Mouse (Mus musculus) activated CD4-positive, CD25-positive, alpha-beta regulatory T cell, adult 4 months (primary cell): ENCODE data around the gene Zfp961. TPM values are rescaled to one million over a fixed set of nuclear protein-coding genes. Genes with fewer than 3 reads are reported as not detected.
"Not testable (repeated sequence)": the region's sequence is repeated elsewhere in the genome, so short reads cannot be mapped to it uniquely, and the experiment has no call there.

Experiments used
- ATAC-seq: one replicate; pipeline ENCODE4 v1.8.0; 2017
- polyA plus RNA-seq, 2 experiments: library from polyadenylated mRNA; unstranded; fragments of 100-300 nt; shearing (Covaris generic); gene quantifications; one replicate each; pipeline ENCODE4 v1.2.1; 2017

The Zfp961 gene
- polyA plus RNA-seq, 2 experiments from 2014 or later = 21.1 to 24.2 TPM

- no peak for ATAC-seq
Observed at GRCm38 (mm10) chr8:72019816-72020215, 69.0 kb downstream of the Zfp961 start.

GRCm38 (mm10) chr8:72024886-72025285 is 74.0 kb downstream of the Zfp961 start:
- ATAC-seq = not testable (repeated sequence)

- peak; percentile 32 for ATAC-seq
Observed at GRCm38 (mm10) chr8:72032926-72033325, 82.1 kb downstream of the Zfp961 start.

- not testable (repeated sequence) for ATAC-seq
Observed at GRCm38 (mm10) chr8:72040918-72041317, 90.1 kb downstream of the Zfp961 start, which contains the start of gene Olfr372. Gene Olfr372, plus strand, starts transcription at chr8:72041218.

GRCm38 (mm10) chr8:72042493-72042892 is 91.7 kb downstream of the Zfp961 start:
- no peak for ATAC-seq

Other genes with a start within 250 kb of the Zfp961 start
- gene B3gnt3, start 249.2 kb upstream of the Zfp961 start, polyA plus RNA-seq = 1 to 10 TPM; 3.3 to 3.8 TPM
- 10 to 100 TPM; 55.0 to 72.9 TPM for gene Fcho1, start 225.3 kb upstream of the Zfp961 start, polyA plus RNA-seq
- 1 to 10 TPM; 5.0 to 8.2 TPM for gene Zfp709, start 69.0 kb upstream of the Zfp961 start, polyA plus RNA-seq
- 1 to 10 TPM; 3.0 to 5.5 TPM for gene Zfp882, start 42.4 kb upstream of the Zfp961 start, polyA plus RNA-seq
- 10 to 100 TPM; 22.7 to 28.7 TPM for gene Zfp617, start 42.4 kb upstream of the Zfp961 start, polyA plus RNA-seq
- 1 to 10 TPM in 1 of 2 experiments, under 1 TPM in 1; 0.71 to 2.9 TPM for gene Cyp4f18, start 58.6 kb downstream of the Zfp961 start, polyA plus RNA-seq
- gene Olfr372, start 90.2 kb downstream of the Zfp961 start, polyA plus RNA-seq = not detected
- gene Olfr373, start 132.1 kb downstream of the Zfp961 start, polyA plus RNA-seq = under 1 TPM in 1 of 2 experiments, not detected in 1; 0.20 TPM
- gene Olfr374, start 156.0 kb downstream of the Zfp961 start, polyA plus RNA-seq = under 1 TPM in 1 of 2 experiments, not detected in 1; 0.20 TPM
- gene Tpm4, start 183.9 kb downstream of the Zfp961 start, polyA plus RNA-seq = 100 to 1,000 TPM; 291 to 296 TPM
- 100 to 1,000 TPM; 159 to 162 TPM for gene Rab8a, start 210.2 kb downstream of the Zfp961 start, polyA plus RNA-seq
- gene Hsh2d, start 238.6 kb downstream of the Zfp961 start, polyA plus RNA-seq = 10 to 100 TPM; 22.2 to 29.1 TPM